ENCODE assay signal across 18 mouse cellular contexts in genomic region chr2:118995490-118995889, GRCm38 (mm10). TPM values are rescaled to one million over a fixed set of nuclear protein-coding genes. Genes with fewer than 3 reads are reported as not detected.
DNase-seq lines count a peak whose midpoint lies in the region; ATAC-seq and TF ChIP-seq lines count a peak whose summit lies in the region.
"Had no signal": no experiment of that assay in that cellular context is flagged by ENCODE, and none has a peak within 500 bp of the region (broad histone marks: within the 10 kb centered on the region; RNA-seq: fewer than 3 reads in every experiment).

No protein-coding gene starts in this region.

- H3K9me3 ChIP-seq in hindbrain, embryonic 13.5 days, result 0 out of 2 replicates have a peak, but pooled peaks cover 4% of the 10 kb centered on the region
- H3K9me3 ChIP-seq in hindbrain, postnatal 0 days (ENCODE audit: low read length), result no peaks in the 10 kb centered on the region
- H3K9me3 ChIP-seq in forebrain, embryonic 14.5 days (replicated peaks; ENCODE audit: control insufficient read depth, low read length), result no peaks in the 10 kb centered on the region
- H3K9me3 ChIP-seq in neural tube, embryonic 15.5 days (replicated peaks), result no peaks in the 10 kb centered on the region
- H3K9me3 ChIP-seq: embryonic facial prominence, embryonic 13.5 days; midbrain, embryonic 10.5 days had no signal

- no peak overlapping the region for H3K9ac ChIP-seq in hindbrain, embryonic 13.5 days
- no peak overlapping the region for H3K9ac ChIP-seq in hindbrain, postnatal 0 days (replicated peaks; ENCODE audit: low read length)
- no peak overlapping the region for H3K9ac ChIP-seq in forebrain, embryonic 14.5 days (ENCODE audit: low read length)
- no peak overlapping the region for H3K9ac ChIP-seq in neural tube, embryonic 15.5 days (replicated peaks)
- H3K9ac ChIP-seq: embryonic facial prominence, embryonic 13.5 days had no signal

- 57% methylated on average over 5 of the region's 5 CpGs for WGBS in hindbrain, embryonic 13.5 days
- 46% methylated on average over 5 of the region's 5 CpGs for WGBS in hindbrain, postnatal 0 days
- 61% methylated on average over 5 of the region's 5 CpGs for WGBS in forebrain, embryonic 14.5 days
- 32% methylated on average over 5 of the region's 5 CpGs for WGBS in neural tube, embryonic 15.5 days

- no peaks in the 10 kb centered on the region for H3K36me3 ChIP-seq in hindbrain, embryonic 13.5 days
- no peaks in the 10 kb centered on the region for H3K36me3 ChIP-seq in hindbrain, postnatal 0 days (ENCODE audit: insufficient read depth, low read length)
- H3K36me3 ChIP-seq in forebrain, embryonic 14.5 days (ENCODE audit: control insufficient read depth, insufficient read depth, low read length), result no peaks in the 10 kb centered on the region
- H3K36me3 ChIP-seq in neural tube, embryonic 15.5 days, result no peaks in the 10 kb centered on the region
- H3K36me3 ChIP-seq: embryonic facial prominence, embryonic 13.5 days; midbrain, embryonic 10.5 days had no signal

- peak overlapping the region; percentile 74; the same call in 1 of the 2 replicates for H3K27ac ChIP-seq in hindbrain, embryonic 13.5 days
- H3K27ac ChIP-seq in hindbrain, postnatal 0 days, result no peak overlapping the region
- no peak overlapping the region for H3K27ac ChIP-seq in forebrain, embryonic 14.5 days (ENCODE audit: low read depth, low read length)
- H3K27ac ChIP-seq in neural tube, embryonic 15.5 days (replicated peaks), result peak overlapping the region; percentile 72
- H3K27ac ChIP-seq: embryonic facial prominence, embryonic 13.5 days; kidney, postnatal 0 days; midbrain, embryonic 10.5 days; stomach, postnatal 0 days had no signal

- H3K4me1 ChIP-seq in hindbrain, embryonic 13.5 days (replicated peaks), result peaks cover 32% of the 10 kb centered on the region
- H3K4me1 ChIP-seq in hindbrain, postnatal 0 days (ENCODE audit: insufficient read depth, low read length), result 0 out of 2 replicates have a peak, but pooled peaks cover 5% of the 10 kb centered on the region
- H3K4me1 ChIP-seq in forebrain, embryonic 14.5 days (ENCODE audit: control insufficient read depth, insufficient read depth, low read length), result no peaks in the 10 kb centered on the region
- peaks cover 35% of the 10 kb centered on the region for H3K4me1 ChIP-seq in neural tube, embryonic 15.5 days
- H3K4me1 ChIP-seq: embryonic facial prominence, embryonic 13.5 days had no signal

- ATAC-seq in hindbrain, embryonic 13.5 days (ENCODE audit: low FRiP score), result peak; percentile 63
- no peak for ATAC-seq in hindbrain, postnatal 0 days
- no peak for ATAC-seq in forebrain, embryonic 14.5 days
- peak; percentile 83 for ATAC-seq in neural tube, embryonic 15.5 days (ENCODE audit: low FRiP score)
- ATAC-seq: intestine, postnatal 0 days had no signal

- H3K4me3 ChIP-seq in hindbrain, embryonic 13.5 days, result no peak overlapping the region
- H3K4me3 ChIP-seq in hindbrain, postnatal 0 days (ENCODE audit: low read length), result no peak overlapping the region
- no peak overlapping the region for H3K4me3 ChIP-seq in forebrain, embryonic 14.5 days (ENCODE audit: low read depth, low read length)
- H3K4me3 ChIP-seq in neural tube, embryonic 15.5 days (replicated peaks), result no peak overlapping the region
- H3K4me3 ChIP-seq: embryonic facial prominence, embryonic 13.5 days; midbrain, embryonic 10.5 days had no signal

- DNase-seq in hindbrain, postnatal 0 days (ENCODE audit: low spot score), result no peak
- peak; percentile 31 to 82 for DNase-seq in left cerebral cortex, postnatal 25 days (ENCODE audit: low spot score in 2 of 2)
- no peak for DNase-seq in left cerebral cortex, adult 11 months (ENCODE audit: low spot score)
- peak; percentile 17 for DNase-seq in forebrain, embryonic 14.5 days (ENCODE audit: low spot score)
- DNase-seq in retina, postnatal 1 day, result no peak
- no peak for DNase-seq in testis, postnatal 10 days (ENCODE audit: low spot score)
- DNase-seq: B cell, adult 2 months; cerebellum, adult 11-12 months; heart, postnatal 36 days; lung, postnatal 36 days had no signal

- intact Hi-C loops in left cerebral cortex, postnatal 25 days (cut with DNase I), result no loop called here

- H3K27me3 ChIP-seq in hindbrain, embryonic 13.5 days, result 0 out of 2 replicates have a peak, but pooled peaks cover under 1% of the 10 kb centered on the region
- H3K27me3 ChIP-seq in hindbrain, postnatal 0 days (ENCODE audit: insufficient read depth, low read length), result no peaks in the 10 kb centered on the region
- H3K27me3 ChIP-seq in forebrain, embryonic 14.5 days (replicated peaks; ENCODE audit: control insufficient read depth, insufficient read depth, low read length), result no peaks in the 10 kb centered on the region
- peaks cover 5% of the 10 kb centered on the region; the same call in 1 of the 2 replicates for H3K27me3 ChIP-seq in neural tube, embryonic 15.5 days (replicated peaks)

- no peak overlapping the region for H3K4me2 ChIP-seq in hindbrain, embryonic 13.5 days
- H3K4me2 ChIP-seq in hindbrain, postnatal 0 days (ENCODE audit: low read depth, low read length), result no peak overlapping the region
- H3K4me2 ChIP-seq in forebrain, embryonic 14.5 days (ENCODE audit: low read length), result no peak overlapping the region
- peak overlapping the region; percentile 23 for H3K4me2 ChIP-seq in neural tube, embryonic 15.5 days
- H3K4me2 ChIP-seq: embryonic facial prominence, embryonic 13.5 days; heart, embryonic 11.5 days had no signal

- no peak for TF ChIP-seq CTCF in hindbrain, postnatal 0 days (IDR thresholded peaks at IDR 0.05; ENCODE audit: low read depth)

RNA-seq across cellular contexts. Expression of gene Ccdc32, which starts 33.7 kb away (rescaled TPM):
- polyA plus RNA-seq in hindbrain, embryonic 13.5 days (2015; fragmentation: Nextera tagmentation; extraction: Ambion mirVana), result 34.2 and 36.0 TPM in 2 replicates
- 26.1 and 33.1 TPM in 2 replicates for total RNA-seq in hindbrain, postnatal 0 days (2014; rRNA removed)
- polyA plus RNA-seq in hindbrain, postnatal 0 days (2015; fragmentation: Nextera tagmentation; extraction: Ambion mirVana), result 47.7 and 47.9 TPM in 2 replicates
- 10 to 100 TPM; 50.5 to 51.0 TPM for total RNA-seq in left cerebral cortex, postnatal 25 days (2021)
- 39.4 and 41.6 TPM in 2 replicates for polyA plus RNA-seq in forebrain, embryonic 14.5 days (2014; fragmentation: Nextera tagmentation; extraction: Ambion mirVana)
- polyA plus RNA-seq in neural tube, embryonic 15.5 days (2015; fragmentation: Nextera tagmentation; extraction: Ambion mirVana), result 40.7 and 41.2 TPM in 2 replicates

RNA-seq across cellular contexts. Expression of gene Rpusd2, which starts 39.1 kb away (rescaled TPM):
- 4.4 and 4.7 TPM in 2 replicates for polyA plus RNA-seq in hindbrain, embryonic 13.5 days (2015; fragmentation: Nextera tagmentation; extraction: Ambion mirVana)
- total RNA-seq in hindbrain, postnatal 0 days (2014; rRNA removed), result 10.4 and 11.2 TPM in 2 replicates
- 3.3 and 4.5 TPM in 2 replicates for polyA plus RNA-seq in hindbrain, postnatal 0 days (2015; fragmentation: Nextera tagmentation; extraction: Ambion mirVana)
- 1 to 10 TPM; 7.6 to 7.7 TPM for total RNA-seq in left cerebral cortex, postnatal 25 days (2021)
- polyA plus RNA-seq in forebrain, embryonic 14.5 days (2014; fragmentation: Nextera tagmentation; extraction: Ambion mirVana), result 4.2 and 4.6 TPM in 2 replicates
- 3.7 and 4.5 TPM in 2 replicates for polyA plus RNA-seq in neural tube, embryonic 15.5 days (2015; fragmentation: Nextera tagmentation; extraction: Ambion mirVana)

RNA-seq across cellular contexts. Expression of gene Knl1, which starts 51.4 kb away (rescaled TPM):
- 11.9 and 15.2 TPM in 2 replicates for polyA plus RNA-seq in hindbrain, embryonic 13.5 days (2015; fragmentation: Nextera tagmentation; extraction: Ambion mirVana)
- total RNA-seq in hindbrain, postnatal 0 days (2014; rRNA removed), result 3.0 and 3.7 TPM in 2 replicates
- 10.0 and 14.3 TPM in 2 replicates for polyA plus RNA-seq in hindbrain, postnatal 0 days (2015; fragmentation: Nextera tagmentation; extraction: Ambion mirVana)
- total RNA-seq in left cerebral cortex, postnatal 25 days (2021), result under 1 TPM; 0.23 to 0.43 TPM
- polyA plus RNA-seq in forebrain, embryonic 14.5 days (2014; fragmentation: Nextera tagmentation; extraction: Ambion mirVana), result 21.1 and 25.2 TPM in 2 replicates
- 5.2 and 20.1 TPM in 2 replicates for polyA plus RNA-seq in neural tube, embryonic 15.5 days (2015; fragmentation: Nextera tagmentation; extraction: Ambion mirVana)

Comparison
In these comparisons a context has a peak if more than half of its experiments do, and no peak if none do; other contexts are left out.
1. ATAC-seq: peak in hindbrain, embryonic 13.5 days (single experiment) and neural tube, embryonic 15.5 days (single experiment); none in hindbrain, postnatal 0 days (single experiment) and forebrain, embryonic 14.5 days (single experiment).
2. H3K27ac ChIP-seq: peak in hindbrain, embryonic 13.5 days (single experiment) and neural tube, embryonic 15.5 days (single experiment); none in hindbrain, postnatal 0 days (single experiment) and forebrain, embryonic 14.5 days (single experiment).
3. DNase-seq: peak in left cerebral cortex, postnatal 25 days (2 of 2) and forebrain, embryonic 14.5 days (single experiment); none in hindbrain, postnatal 0 days (single experiment), left cerebral cortex, adult 11 months (single experiment), retina, postnatal 1 day (single experiment) and testis, postnatal 10 days (single experiment).